Mouse (Mus musculus) thymus, adult 2 months (tissue): ENCODE results near the gene Bod1l. TPM values are rescaled to one million over a fixed set of nuclear protein-coding genes. Genes with fewer than 3 reads are reported as not detected.

ENCODE experiments used
- DNase-seq: peaks from one replicate; pipeline ENCODE4 v3.0.0; 2021
- H3K27ac ChIP-seq: fragments of 200-500 bp; 2 replicates; pipeline ENCODE4 v1.5.1; 2012; ENCODE audit warnings: low read length, control low read depth; ENCODE audit not compliant: control insufficient read depth, insufficient read depth
- H3K27me3 ChIP-seq: fragments of 200-500 bp; 2 replicates; pipeline ENCODE4 v1.6.1; 2012; ENCODE audit warnings: mild to moderate bottlenecking, low read length, moderate library complexity, mixed read lengths; ENCODE audit not compliant: control insufficient read depth, insufficient read depth
- H3K36me3 ChIP-seq: fragments of 200-500 bp; 2 replicates; pipeline ENCODE4 v1.6.1; 2012; ENCODE audit warnings: mild to moderate bottlenecking, low read length, moderate library complexity; ENCODE audit not compliant: control insufficient read depth, insufficient read depth
- H3K4me1 ChIP-seq: fragments of 200-500 bp; replicated peaks from 2 replicates; pipeline ENCODE4 v1.6.1; 2012; ENCODE audit warnings: low read length; ENCODE audit not compliant: control insufficient read depth, insufficient read depth
- H3K4me3 ChIP-seq: fragments of 200-500 bp; 2 replicates; pipeline ENCODE4 v1.5.1; 2012; ENCODE audit warnings: mild to moderate bottlenecking, low read length, control low read depth, moderate library complexity; ENCODE audit not compliant: control insufficient read depth, insufficient read depth
- CTCF ChIP-seq: fragments of 200-500 bp; IDR thresholded peaks from 2 replicates; pipeline ENCODE4 v1.5.1; 2012; ENCODE audit warnings: mild to moderate bottlenecking, control low read depth, low read length, moderate library complexity, borderline replicate concordance; ENCODE audit not compliant: control insufficient read depth, poor library complexity, insufficient read depth; ENCODE audit errors: extremely low read depth
- POLR2A ChIP-seq: fragments of 200-500 bp; IDR thresholded peaks from 2 replicates; pipeline ENCODE4 v1.6.1; 2012; ENCODE audit warnings: mild to moderate bottlenecking, low read length, control low read depth, moderate library complexity; ENCODE audit not compliant: control insufficient read depth, poor library complexity, insufficient read depth; ENCODE audit errors: extremely low read depth
- WGBS: fragments of 180-500 bp; shearing (Covaris S2); methylation state at CpG from one replicate; pipeline ENCODE4 v1.1.7; 2018; 5-methylcytosine and 5-hydroxymethylcytosine counted together
- polyA plus RNA-seq: library from polyadenylated mRNA; depleted of rRNA; stranded (reverse); fragments of >200 nt; gene quantifications from 2 replicates; pipeline ENCODE4 v1.2.3, GENCODE M21; 2012; rRNA removed

Gene Bod1l
- polyA plus RNA-seq: 7.5 and 8.4 TPM in 2 replicates

GRCm38 (mm10) chr5:41844147-41844529 lies at the start of gene Bod1l:
Gene Bod1l, minus strand, starts transcription at chr5:41844315.
- H3K27ac ChIP-seq: peak within 1 kb of the TSS; percentile 31; the same call in 1 of the 2 replicates
- WGBS: under 1% methylated on average over 38 of the region's 38 CpGs
- H3K4me1 ChIP-seq: peaks cover 14% of the 10 kb centered on the region
- TF ChIP-seq CTCF (peak; percentile 74), POLR2A (no peak)
- no peaks in the 10 kb centered on the region for H3K27me3 ChIP-seq
- H3K4me3 ChIP-seq: peak within 1 kb of the TSS; percentile 86
- H3K36me3 ChIP-seq: no peaks in the 10 kb centered on the region
- DNase-seq: peak; percentile 97

- H3K4me3 ChIP-seq: no peak overlapping the region
- 83% methylated on average over 6 of the region's 6 CpGs for WGBS
- H3K27ac ChIP-seq: no peak overlapping the region
- no peaks in the 10 kb centered on the region for H3K4me1 ChIP-seq
- no peaks in the 10 kb centered on the region for H3K27me3 ChIP-seq
- H3K36me3 ChIP-seq: no peaks in the 10 kb centered on the region
- DNase-seq: no peak
- TF ChIP-seq POLR2A (no peak), CTCF (no peak)
These were observed 49.2 kb upstream of the Bod1l start for GRCm38 (mm10) chr5:41893351-41893750.

- TF ChIP-seq CTCF (no peak), POLR2A (no peak)
- Histone ChIP-seq H3K4me3 (no peak overlapping the region), H3K4me1 (no peaks in the 10 kb centered on the region), H3K27ac (no peak overlapping the region), H3K36me3 (no peaks in the 10 kb centered on the region), H3K27me3 (no peaks in the 10 kb centered on the region)
- 47% methylated on average over 5 of the region's 5 CpGs for WGBS
- no peak for DNase-seq
These were observed 46.8 kb upstream of the Bod1l start for GRCm38 (mm10) chr5:41890871-41891270.

GRCm38 (mm10) chr5:41889245-41889849 lies 45.2 kb upstream of the Bod1l start:
- Histone ChIP-seq H3K4me3 (no peak overlapping the region), H3K27me3 (no peaks in the 10 kb centered on the region), H3K36me3 (no peaks in the 10 kb centered on the region), H3K27ac (no peak overlapping the region), H3K4me1 (no peaks in the 10 kb centered on the region)
- 90% methylated on average over 8 of the region's 8 CpGs for WGBS
- TF ChIP-seq CTCF (no peak), POLR2A (no peak)
- no peak for DNase-seq

- Histone ChIP-seq H3K27ac (no peak overlapping the region), H3K36me3 (no peaks in the 10 kb centered on the region), H3K27me3 (no peaks in the 10 kb centered on the region), H3K4me3 (no peak overlapping the region), H3K4me1 (no peaks in the 10 kb centered on the region)
- WGBS: 75% methylated on average over 3 of the region's 3 CpGs
- no peak for TF ChIP-seq POLR2A
- TF ChIP-seq CTCF: no peak
- DNase-seq: no peak
These were observed 44.7 kb upstream of the Bod1l start for GRCm38 (mm10) chr5:41888834-41889233.

- H3K36me3 ChIP-seq: no peaks in the 10 kb centered on the region
- 11% methylated on average over 4 of the region's 4 CpGs for WGBS
- no peak overlapping the region for H3K4me3 ChIP-seq
- peak; percentile 54 for DNase-seq
- no peak for TF ChIP-seq CTCF
- TF ChIP-seq POLR2A: no peak
- H3K27me3 ChIP-seq: no peaks in the 10 kb centered on the region
- H3K27ac ChIP-seq: no peak overlapping the region
- H3K4me1 ChIP-seq: no peaks in the 10 kb centered on the region
These were observed 43.6 kb upstream of the Bod1l start for GRCm38 (mm10) chr5:41887738-41888137.

- DNase-seq: peak; percentile 49
- WGBS: 20% methylated on average over 12 of the region's 12 CpGs
- H3K4me1 ChIP-seq: no peaks in the 10 kb centered on the region
- no peaks in the 10 kb centered on the region for H3K36me3 ChIP-seq
- no peak overlapping the region for H3K4me3 ChIP-seq
- H3K27me3 ChIP-seq: no peaks in the 10 kb centered on the region
- TF ChIP-seq POLR2A (no peak), CTCF (no peak)
- no peak overlapping the region for H3K27ac ChIP-seq
These were observed 40.4 kb upstream of the Bod1l start for GRCm38 (mm10) chr5:41884563-41884962.
